Mouse (Mus musculus): Measurements from ENCODE around the gene Bola1. TPM values are rescaled to one million over a fixed set of nuclear protein-coding genes. Genes with fewer than 3 reads are reported as not detected.

Gene Bola1
- total RNA-seq, 2 experiments from 2014 or later: 23.3 to 28.3 TPM

DNA sequence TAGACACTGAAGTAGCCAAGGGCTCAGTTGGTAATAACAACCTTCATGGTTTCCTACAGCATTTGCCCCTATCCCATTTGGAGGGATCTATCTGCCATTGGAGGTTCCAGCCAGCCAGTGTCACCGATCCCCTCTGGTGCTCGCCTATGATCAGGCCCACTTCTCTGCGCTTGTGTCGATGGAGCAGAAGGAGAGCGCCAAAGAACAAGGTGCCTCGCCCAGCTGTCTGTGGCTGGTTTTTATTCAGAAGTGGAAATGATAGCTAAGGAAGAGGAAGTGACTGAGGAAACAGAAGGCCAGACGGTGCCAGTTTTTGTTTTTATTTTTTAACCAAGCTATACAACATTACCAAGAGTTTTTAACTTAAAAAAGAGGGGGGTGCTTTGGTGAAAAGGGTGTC is 67.7 kb downstream of the Bola1 start:
- no peak for DNase-seq

DNA sequence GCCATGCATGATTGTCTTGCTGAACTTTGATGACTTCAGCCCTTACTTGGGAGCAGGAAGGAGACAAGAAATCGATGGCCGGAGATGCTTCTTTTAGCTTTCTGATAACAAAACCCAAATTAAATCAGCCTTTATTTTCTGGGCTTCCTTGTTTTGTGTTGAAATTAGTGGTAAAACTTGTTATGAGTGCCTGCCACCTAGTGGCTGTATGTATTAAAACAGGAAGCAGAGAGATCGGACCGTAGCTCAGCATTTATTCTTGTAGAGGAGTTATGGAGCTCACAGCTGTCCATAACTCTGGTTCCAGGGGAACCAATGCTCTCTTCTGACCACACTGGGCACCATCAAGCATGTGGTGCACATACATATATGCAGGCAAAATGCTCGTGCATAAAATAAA is 71.6 kb downstream of the Bola1 start:
- DNase-seq: no peak

Small RNA genes lying within 50 kb of the gene (microRNA-seq; reads per million reads assigned to microRNA genes)
- gene Gm44492 (0 to 0.25 reads per million in 2 experiments), gene Gm47311 (0 reads per million in 2 experiments), gene Gm47313 (0 reads per million in 2 experiments)

Other genes starting within 250 kb of the Bola1 start
- 10 to 100 TPM; 56.2 to 67.9 TPM for gene Plekho1, start 223.7 kb downstream of the Bola1 start, total RNA-seq (2021)
- gene Vps45, start 161.2 kb downstream of the Bola1 start, total RNA-seq (2021): 10 to 100 TPM; 25.4 to 27.3 TPM
- 10 to 100 TPM; 49.3 to 55.9 TPM for gene Otud7b, start 115.2 kb downstream of the Bola1 start, total RNA-seq (2021)
- 10 to 100 TPM in 1 of 2 experiments, 1 to 10 TPM in 1; 4.3 to 12.0 TPM for gene Mtmr11, start 57.7 kb downstream of the Bola1 start, total RNA-seq (2021)
- gene Sf3b4, start 47.4 kb downstream of the Bola1 start, total RNA-seq (2021): 10 to 100 TPM; 18.4 to 22.5 TPM
- gene Sv2a, start 38.6 kb downstream of the Bola1 start, total RNA-seq (2021): 1 to 10 TPM; 4.1 TPM
- 10 to 100 TPM; 10.3 to 10.7 TPM for gene Hist2h2ab, start 156 bp upstream of the Bola1 start, total RNA-seq (2021)
- 10 to 100 TPM; 77.5 to 90.5 TPM for gene Hist2h2ac, start 1.2 kb upstream of the Bola1 start, total RNA-seq (2021)
- gene Hist2h2be, start 1.4 kb upstream of the Bola1 start, total RNA-seq (2021): 1 to 10 TPM; 3.7 to 4.7 TPM
- 10 to 100 TPM; 79.1 to 93.5 TPM for gene Hist2h3c2, start 19.4 kb upstream of the Bola1 start, total RNA-seq (2021)
- gene Hist2h2aa2, start 20.6 kb upstream of the Bola1 start, total RNA-seq (2021): 100 to 1,000 TPM; 666 to 717 TPM
- 10 to 100 TPM; 10.2 to 16.2 TPM for gene Hist2h2aa1, start 25.8 kb upstream of the Bola1 start, total RNA-seq (2021)
- gene Hist2h3c1, start 27.0 kb upstream of the Bola1 start, total RNA-seq (2021): 1 to 10 TPM in 1 of 2 experiments, under 1 TPM in 1; 0.43 to 1.8 TPM
- gene Hist2h4, start 43.6 kb upstream of the Bola1 start, total RNA-seq (2021): 10 to 100 TPM; 40.0 to 46.5 TPM
- 100 to 1,000 TPM; 371 to 396 TPM for gene Hist2h3b, start 48.9 kb upstream of the Bola1 start, total RNA-seq (2021)
- gene Hist2h2bb, start 50.0 kb upstream of the Bola1 start, total RNA-seq (2021): 100 to 1,000 TPM; 371 to 420 TPM
- 1 to 10 TPM in 1 of 2 experiments, under 1 TPM in 1; 0.56 to 1.2 TPM for gene Fcgr1, start 74.3 kb upstream of the Bola1 start, total RNA-seq (2021)
- gene BC107364, start 232.6 kb upstream of the Bola1 start, total RNA-seq (2021): not detected

All from gastrocnemius, postnatal 10 days (tissue).